Mouse (Mus musculus): ENCODE data around the gene Bmp4. TPM values are rescaled to one million over a fixed set of nuclear protein-coding genes. Genes with fewer than 3 reads are reported as not detected.

Bmp4 gene
- polyA plus RNA-seq, 1 experiment from 2014 or later = 82.5 TPM

GRCm38 (mm10) chr14:46384946-46385691 lies 5.3 kb downstream of the Bmp4 start:
- Histone ChIP-seq H3K27me3 (peaks cover 8% of the 10 kb centered on the region), H3K4me1 (peaks cover 59% of the 10 kb centered on the region), H3K9me3 (no peaks in the 10 kb centered on the region), H3K4me3 (peak overlapping the region; percentile 63), H3K36me3 (peaks cover 29% of the 10 kb centered on the region), H3K4me2 (peak overlapping the region; percentile 74), H3K27ac (peak overlapping the region; percentile 96), H3K9ac (peak overlapping the region; percentile 86)
- no peak for ATAC-seq (ENCODE audit: insufficient number of reproducible peaks, insufficient read depth, low FRiP score, low TSS enrichment, low read depth)
- 2% methylated on average over 14 of the region's 14 CpGs for WGBS

GRCm38 (mm10) chr14:46381457-46381856 lies 9.0 kb downstream of the Bmp4 start:
- Histone ChIP-seq H3K4me3 (no peak overlapping the region), H3K9me3 (no peaks in the 10 kb centered on the region), H3K4me1 (peaks cover 52% of the 10 kb centered on the region), H3K4me2 (peak overlapping the region; percentile 64), H3K27me3 (no peaks in the 10 kb centered on the region), H3K36me3 (peaks cover 29% of the 10 kb centered on the region), H3K27ac (peak overlapping the region; percentile 78), H3K9ac (0 out of 2 replicates have a peak overlapping the region, but pooled peaks have one; percentile 16)
- ATAC-seq (ENCODE audit: insufficient number of reproducible peaks, insufficient read depth, low FRiP score, low TSS enrichment, low read depth) = no peak
- 27% methylated on average over 6 of the region's 6 CpGs for WGBS

GRCm38 (mm10) chr14:46380286-46380721 lies 10.2 kb downstream of the Bmp4 start:
- Histone ChIP-seq H3K9ac (peak overlapping the region; percentile 40; the same call in 1 of the 2 replicates), H3K27me3 (no peaks in the 10 kb centered on the region), H3K4me3 (peak overlapping the region; percentile 34), H3K4me1 (peaks cover 47% of the 10 kb centered on the region), H3K27ac (peak overlapping the region; percentile 85), H3K36me3 (peaks cover 29% of the 10 kb centered on the region), H3K9me3 (no peaks in the 10 kb centered on the region), H3K4me2 (peak overlapping the region; percentile 64)
- ATAC-seq (ENCODE audit: insufficient number of reproducible peaks, insufficient read depth, low FRiP score, low TSS enrichment, low read depth) = peak; percentile 69
- WGBS = 3% methylated on average over 31 of the region's 31 CpGs

GRCm38 (mm10) chr14:46379285-46379684 lies 11.2 kb downstream of the Bmp4 start, which contains the start of gene Gm15217:
Gene Gm15217 (plus strand): TSS chr14:46379414.
- Histone ChIP-seq H3K27me3 (no peaks in the 10 kb centered on the region), H3K36me3 (peaks cover 27% of the 10 kb centered on the region), H3K4me1 (peaks cover 45% of the 10 kb centered on the region), H3K4me3 (peak within 1 kb of the TSS; percentile 34), H3K4me2 (peak within 1 kb of the TSS; percentile 64), H3K9ac (peak within 1 kb of the TSS; percentile 40; the same call in 1 of the 2 replicates), H3K9me3 (no peaks in the 10 kb centered on the region), H3K27ac (peak within 1 kb of the TSS; percentile 85)
- 81% methylated on average over 12 of the region's 12 CpGs for WGBS
- no peak for ATAC-seq (ENCODE audit: insufficient number of reproducible peaks, insufficient read depth, low FRiP score, low TSS enrichment, low read depth)

- no peaks in the 10 kb centered on the region for H3K9me3 ChIP-seq
- WGBS = 74% methylated on average over 5 of the region's 5 CpGs
- H3K4me3 ChIP-seq = no peak overlapping the region
- H3K4me1 ChIP-seq = peaks cover 15% of the 10 kb centered on the region
- H3K9ac ChIP-seq = no peak overlapping the region
- no peaks in the 10 kb centered on the region for H3K36me3 ChIP-seq
- no peak overlapping the region for H3K4me2 ChIP-seq
- H3K27me3 ChIP-seq = no peaks in the 10 kb centered on the region
- H3K27ac ChIP-seq = no peak overlapping the region
- no peak for ATAC-seq (ENCODE audit: insufficient number of reproducible peaks, insufficient read depth, low FRiP score, low TSS enrichment, low read depth)
Measured at GRCm38 (mm10) chr14:46375796-46376195, 14.7 kb downstream of the Bmp4 start.

- H3K36me3 ChIP-seq = no peaks in the 10 kb centered on the region
- no peak for ATAC-seq (ENCODE audit: insufficient number of reproducible peaks, insufficient read depth, low FRiP score, low TSS enrichment, low read depth)
- no peaks in the 10 kb centered on the region for H3K4me1 ChIP-seq
- no peak overlapping the region for H3K27ac ChIP-seq
- H3K27me3 ChIP-seq = no peaks in the 10 kb centered on the region
- no peak overlapping the region for H3K9ac ChIP-seq
- H3K4me3 ChIP-seq = no peak overlapping the region
- H3K9me3 ChIP-seq = no peaks in the 10 kb centered on the region
- WGBS = 34% methylated on average over 9 of the region's 9 CpGs
- no peak overlapping the region for H3K4me2 ChIP-seq
Measured at GRCm38 (mm10) chr14:46372452-46372851, 18.0 kb downstream of the Bmp4 start.

- H3K4me2 ChIP-seq = peak overlapping the region; percentile 12; the same call in 1 of the 2 replicates
- 33% methylated on average over 10 of the region's 10 CpGs for WGBS
- H3K4me1 ChIP-seq = 0 out of 2 replicates have a peak, but pooled peaks cover 8% of the 10 kb centered on the region
- H3K27me3 ChIP-seq = no peaks in the 10 kb centered on the region; the same call in 1 of the 2 replicates
- no peak overlapping the region for H3K9ac ChIP-seq
- no peak overlapping the region for H3K4me3 ChIP-seq
- H3K36me3 ChIP-seq = no peaks in the 10 kb centered on the region
- no peaks in the 10 kb centered on the region for H3K9me3 ChIP-seq
- ATAC-seq (ENCODE audit: insufficient number of reproducible peaks, insufficient read depth, low FRiP score, low TSS enrichment, low read depth) = no peak
- no peak overlapping the region for H3K27ac ChIP-seq
Measured at GRCm38 (mm10) chr14:46363209-46363608, 27.3 kb downstream of the Bmp4 start.

- H3K9me3 ChIP-seq = no peaks in the 10 kb centered on the region
- no peak for ATAC-seq (ENCODE audit: insufficient number of reproducible peaks, insufficient read depth, low FRiP score, low TSS enrichment, low read depth)
- H3K4me2 ChIP-seq = no peak overlapping the region
- H3K4me3 ChIP-seq = no peak overlapping the region
- no peaks in the 10 kb centered on the region for H3K36me3 ChIP-seq
- H3K27me3 ChIP-seq = no peaks in the 10 kb centered on the region; the same call in 1 of the 2 replicates
- no peaks in the 10 kb centered on the region for H3K4me1 ChIP-seq
- H3K9ac ChIP-seq = no peak overlapping the region
- no peak overlapping the region for H3K27ac ChIP-seq
- 73% methylated on average over 8 of the region's 8 CpGs for WGBS
Measured at GRCm38 (mm10) chr14:46357696-46358095, 32.8 kb downstream of the Bmp4 start.

GRCm38 (mm10) chr14:46357286-46357685 lies 33.2 kb downstream of the Bmp4 start:
- Histone ChIP-seq H3K9ac (no peak overlapping the region), H3K36me3 (no peaks in the 10 kb centered on the region), H3K4me2 (no peak overlapping the region), H3K27ac (no peak overlapping the region), H3K4me3 (no peak overlapping the region), H3K9me3 (no peaks in the 10 kb centered on the region), H3K4me1 (no peaks in the 10 kb centered on the region), H3K27me3 (no peaks in the 10 kb centered on the region; the same call in 1 of the 2 replicates)
- 79% methylated on average over 7 of the region's 7 CpGs for WGBS
- no peak for ATAC-seq (ENCODE audit: insufficient number of reproducible peaks, insufficient read depth, low FRiP score, low TSS enrichment, low read depth)

- no peak for ATAC-seq (ENCODE audit: insufficient number of reproducible peaks, insufficient read depth, low FRiP score, low TSS enrichment, low read depth)
- no peak overlapping the region for H3K9ac ChIP-seq
- H3K4me3 ChIP-seq = no peak overlapping the region
- H3K27me3 ChIP-seq = no peaks in the 10 kb centered on the region
- peaks cover 7% of the 10 kb centered on the region; the same call in 1 of the 2 replicates for H3K9me3 ChIP-seq
- no peak overlapping the region for H3K4me2 ChIP-seq
- no peaks in the 10 kb centered on the region for H3K4me1 ChIP-seq
- H3K27ac ChIP-seq = no peak overlapping the region
- H3K36me3 ChIP-seq = no peaks in the 10 kb centered on the region
Measured at GRCm38 (mm10) chr14:46344750-46345149, 45.7 kb downstream of the Bmp4 start.

- Histone ChIP-seq H3K27me3 (no peaks in the 10 kb centered on the region), H3K4me2 (no peak overlapping the region), H3K36me3 (no peaks in the 10 kb centered on the region), H3K9ac (no peak overlapping the region), H3K4me1 (peaks cover under 1% of the 10 kb centered on the region), H3K9me3 (no peaks in the 10 kb centered on the region), H3K4me3 (no peak overlapping the region), H3K27ac (no peak overlapping the region)
- no peak for ATAC-seq (ENCODE audit: insufficient number of reproducible peaks, insufficient read depth, low FRiP score, low TSS enrichment, low read depth)
- WGBS = 81% methylated on average over 11 of the region's 11 CpGs
Measured at GRCm38 (mm10) chr14:46338801-46339200, 51.7 kb downstream of the Bmp4 start.
